Mouse (Mus musculus) Patski (cell line): ENCODE data around the gene Gmeb2. TPM values are rescaled to one million over a fixed set of nuclear protein-coding genes. Genes with fewer than 3 reads are reported as not detected.

ENCODE experiments used
- ATAC-seq: fragments of 100-300 bp; one replicate; pipeline ENCODE4 v1.8.0; 2021
- CTCF ChIA-PET: fragments of 350-600 bp; sonication (Branson Sonifier 250); formaldehyde crosslinking; loops from one replicate; lab custom pipeline; 2022; ENCODE audit warnings: inconsistent platforms; lab: Charles Lee
- POLR2A ChIA-PET: fragments of 350-600 bp; sonication (Branson Sonifier 250); formaldehyde crosslinking; loops from one replicate; lab custom pipeline; 2022; ENCODE audit warnings: antibody characterized with exemption, inconsistent platforms; lab: Charles Lee
- DNase-seq: peaks from one replicate; pipeline ENCODE4 v3.0.0-alpha.2; 2011; ENCODE audit warnings: low read depth, low spot score
- H3K27me3 ChIP-seq: fragments of 371-371 bp; one replicate; pipeline ENCODE4 v1.5.1; 2021
- CTCF ChIP-seq: fragments of 100-300 bp; IDR thresholded peaks from one replicate; pipeline ENCODE4 v1.5.1; 2021
- in situ Hi-C: fragments of 300-500 bp; cut with MboI; formaldehyde crosslinking; loops from 3 replicates; pipeline ENCODE4 v1.11.1; 2018; ENCODE audit warnings: low pct_unique_long_range_greater_than_20kb, mixed read lengths
- polyA plus RNA-seq: library from polyadenylated mRNA; unstranded; gene quantifications from one replicate; pipeline ENCODE4 v1.2.3, GENCODE M21; 2021

Gene Gmeb2
- polyA plus RNA-seq, 1 experiment from 2014 or later: 21.3 TPM

- POLR2A ChIA-PET: no interaction called here
These were observed 25.1 kb upstream of the Gmeb2 start for GRCm38 (mm10) chr2:181313006-181313343.

GRCm38 (mm10) chr2:181312435-181312834 is 24.6 kb upstream of the Gmeb2 start:
- H3K27me3 ChIP-seq: no peaks in the 10 kb centered on the region
- POLR2A ChIA-PET: no interaction called here
- no peak for ATAC-seq
- CTCF ChIA-PET: no interaction called here
- no peak for TF ChIP-seq CTCF
- DNase-seq: no peak
- in situ Hi-C loops: no loop called here

More at GRCm38 (mm10) chr2:181313006-181313343, 25.1 kb upstream of the Gmeb2 start:
- DNase-seq (no peak), ATAC-seq (no peak)
- no peaks in the 10 kb centered on the region for H3K27me3 ChIP-seq
- CTCF ChIA-PET: no interaction called here
- TF ChIP-seq CTCF: no peak
- in situ Hi-C loops: no loop called here

- ATAC-seq: no peak
- POLR2A ChIA-PET: no interaction called here
These were observed 19.4 kb upstream of the Gmeb2 start for GRCm38 (mm10) chr2:181307144-181307804.

GRCm38 (mm10) chr2:181304944-181305343 is 17.1 kb upstream of the Gmeb2 start:
- in situ Hi-C loops: no loop called here
- H3K27me3 ChIP-seq: no peaks in the 10 kb centered on the region
- ChIA-PET POLR2A (no interaction called here), CTCF (no interaction called here)
- no peak for ATAC-seq
- TF ChIP-seq CTCF: no peak
- no peak for DNase-seq

More at GRCm38 (mm10) chr2:181307144-181307804, 19.4 kb upstream of the Gmeb2 start:
- no peaks in the 10 kb centered on the region for H3K27me3 ChIP-seq
- in situ Hi-C loops: no loop called here
- CTCF ChIA-PET: no interaction called here
- no peak for DNase-seq
- no peak for TF ChIP-seq CTCF

GRCm38 (mm10) chr2:181302041-181302440 is 14.2 kb upstream of the Gmeb2 start:
- CTCF ChIA-PET: interaction anchor here (2.0 kb wide), 1 partner anchor 115 kb away, joined by 4 read pairs; the partner anchor contains the start of gene Ppdpf
- no peaks in the 10 kb centered on the region for H3K27me3 ChIP-seq
- TF ChIP-seq CTCF: no peak
- in situ Hi-C loops: no loop called here
- POLR2A ChIA-PET: no interaction called here
- no peak for DNase-seq
- no peak for ATAC-seq

GRCm38 (mm10) chr2:181290937-181291336 is 3.1 kb upstream of the Gmeb2 start:
- ChIA-PET CTCF (no interaction called here), POLR2A (no interaction called here)
- no peaks in the 10 kb centered on the region for H3K27me3 ChIP-seq
- in situ Hi-C loops: no loop called here
- TF ChIP-seq CTCF: no peak
- DNase-seq (no peak), ATAC-seq (no peak)

GRCm38 (mm10) chr2:181288691-181289090 is 856 bp upstream of the Gmeb2 start:
- DNase-seq (no peak), ATAC-seq (no peak)
- H3K27me3 ChIP-seq: no peaks in the 10 kb centered on the region
- POLR2A ChIA-PET: interaction anchor here (0.9 to 1.8 kb wide), 2 partner anchors 30 to 31 kb away, joined by 3 to 5 read pairs; no protein-coding TSS in a partner anchor
- CTCF ChIA-PET: interaction anchor here (1.1 to 1.3 kb wide), 2 partner anchors 10 to 30 kb away, joined by 4 read pairs; partner anchors contain the start of gene Rtel1
- no peak for TF ChIP-seq CTCF
- in situ Hi-C loops: no loop called here

GRCm38 (mm10) chr2:181287338-181287957 is 387 bp downstream of the Gmeb2 start:
- no peaks in the 10 kb centered on the region for H3K27me3 ChIP-seq
- POLR2A ChIA-PET: interaction anchor here (1.6 kb wide), 1 partner anchor 45 kb away, joined by 11 read pairs; the partner anchor contains the start of gene Helz2
- ATAC-seq (peak; percentile 72), DNase-seq (peak; percentile 9)
- TF ChIP-seq CTCF: no peak
- in situ Hi-C loops: no loop called here
- CTCF ChIA-PET: no interaction called here

- ChIA-PET POLR2A (interaction anchor here (1.6 kb wide), 1 partner anchor 44 kb away, joined by 11 read pairs; the partner anchor contains the start of gene Helz2), CTCF (interaction anchor here (0.8 kb wide), 1 partner anchor 29 kb away, joined by 3 read pairs; no protein-coding TSS in a partner anchor)
- ATAC-seq (no peak), DNase-seq (no peak)
- H3K27me3 ChIP-seq: no peaks in the 10 kb centered on the region
- no peak for TF ChIP-seq CTCF
- in situ Hi-C loops: no loop called here
These were observed 1.1 kb downstream of the Gmeb2 start for GRCm38 (mm10) chr2:181286629-181287337.

- CTCF ChIA-PET: interaction anchor here (1.1 to 2.9 kb wide), 2 partner anchors 14 to 54 kb away, joined by 3 to 10 read pairs; no protein-coding TSS in a partner anchor
These were observed 7.9 kb downstream of the Gmeb2 start for GRCm38 (mm10) chr2:181279968-181280367.

More at GRCm38 (mm10) chr2:181279968-181280367, 7.9 kb downstream of the Gmeb2 start:
- TF ChIP-seq CTCF: no peak
- in situ Hi-C loops: no loop called here
- POLR2A ChIA-PET: no interaction called here
- DNase-seq (no peak), ATAC-seq (no peak)
- H3K27me3 ChIP-seq: no peaks in the 10 kb centered on the region
